Mouse (Mus musculus) spleen, postnatal 14 days (tissue): Measurements from ENCODE around the gene Hist1h3d.
"Not testable (repeated sequence)": the region's sequence is repeated elsewhere in the genome, so short reads cannot be mapped to it uniquely, and the experiment has no call there.

Source experiments
- DNase-seq, 2 experiments: peaks; one replicate each; pipeline ENCODE4 v3.0.0; 2021 to 2022; ENCODE audit warnings: low spot score in 2 of 2

Hist1h3d gene

DNA sequence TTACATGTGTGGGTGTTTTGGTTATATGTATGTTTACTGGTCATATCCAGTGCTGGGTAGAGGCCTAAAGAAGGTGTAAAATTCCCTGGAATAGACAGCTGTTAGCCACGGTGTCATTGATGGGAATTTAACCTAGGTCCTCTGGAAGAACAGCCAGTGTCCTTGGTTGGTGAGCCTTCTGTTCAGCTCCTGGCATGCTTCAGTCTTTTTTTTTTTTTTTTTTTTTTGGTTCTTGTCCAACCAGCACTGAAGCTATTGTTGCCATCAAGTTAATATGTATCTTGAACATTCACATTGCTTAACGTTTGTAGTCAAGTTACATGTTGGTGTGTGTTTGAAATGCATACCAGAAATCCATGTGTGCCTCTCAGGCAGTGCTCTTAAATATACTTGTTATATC is 11.1 kb upstream of the Hist1h3d start:
- no peak for DNase-seq

DNA sequence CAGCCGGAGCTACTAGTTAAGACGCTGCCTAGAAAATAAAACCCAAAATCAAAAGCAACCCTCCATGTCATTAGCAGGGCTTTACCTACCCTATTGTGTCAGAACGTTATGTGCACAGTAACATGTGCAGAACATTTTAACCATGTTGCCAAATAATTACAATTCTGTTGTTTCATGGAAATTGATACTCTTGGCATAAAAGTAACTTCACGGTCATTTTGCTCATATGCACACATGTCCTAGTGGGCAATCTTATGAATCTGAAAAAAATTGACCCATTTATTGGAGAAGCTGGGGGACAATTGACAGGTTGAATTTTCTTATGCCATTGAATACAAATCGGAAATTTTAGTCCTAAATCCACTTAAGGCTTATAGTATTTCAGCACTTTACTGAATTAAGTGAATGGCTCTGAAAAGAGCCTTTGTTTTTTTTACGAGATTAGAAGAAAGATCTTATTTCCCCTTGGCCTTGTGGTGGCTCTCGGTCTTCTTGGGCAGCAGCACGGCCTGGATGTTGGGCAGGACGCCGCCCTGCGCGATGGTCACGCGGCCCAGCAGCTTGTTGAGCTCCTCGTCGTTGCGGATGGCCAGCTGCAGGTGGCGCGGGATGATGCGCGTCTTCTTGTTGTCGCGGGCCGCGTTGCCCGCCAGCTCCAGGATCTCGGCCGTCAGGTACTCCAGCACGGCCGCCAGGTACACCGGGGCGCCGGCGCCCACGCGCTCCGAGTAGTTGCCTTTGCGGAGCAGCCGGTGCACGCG is 5.1 kb upstream of the Hist1h3d start:
- DNase-seq, result not testable (repeated sequence)

DNA sequence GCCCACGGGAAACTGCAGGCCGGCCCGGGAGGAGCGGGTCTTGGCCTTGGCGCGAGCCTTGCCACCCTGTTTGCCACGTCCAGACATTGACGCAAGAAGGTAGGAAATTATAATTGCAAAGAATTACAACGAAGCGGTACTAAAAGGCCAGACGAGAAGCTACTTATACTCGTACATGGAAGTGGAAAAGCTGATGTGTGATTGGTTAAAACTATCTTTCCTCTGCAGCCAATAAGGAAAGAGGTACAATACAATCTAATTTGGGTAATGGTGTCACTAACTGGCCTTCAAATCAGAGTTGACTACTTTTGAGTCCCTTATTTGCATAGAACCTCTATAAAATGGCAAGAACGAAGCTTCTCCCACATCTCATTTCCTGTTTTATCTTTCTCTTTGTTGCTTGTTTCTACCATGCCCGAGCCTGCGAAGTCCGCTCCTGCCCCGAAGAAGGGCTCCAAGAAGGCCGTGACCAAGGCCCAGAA is 4.5 kb upstream of the Hist1h3d start, which contains the start of the genes Hist1h2ae and Hist1h2bg:
Gene Hist1h2ae, minus strand, starts transcription at position 199 of the 482 bp plus-strand sequence.
Gene Hist1h2bg, plus strand, starts transcription at position 375 of the 482 bp plus-strand sequence.
- DNase-seq, result peak; percentile 68 to 71

DNA sequence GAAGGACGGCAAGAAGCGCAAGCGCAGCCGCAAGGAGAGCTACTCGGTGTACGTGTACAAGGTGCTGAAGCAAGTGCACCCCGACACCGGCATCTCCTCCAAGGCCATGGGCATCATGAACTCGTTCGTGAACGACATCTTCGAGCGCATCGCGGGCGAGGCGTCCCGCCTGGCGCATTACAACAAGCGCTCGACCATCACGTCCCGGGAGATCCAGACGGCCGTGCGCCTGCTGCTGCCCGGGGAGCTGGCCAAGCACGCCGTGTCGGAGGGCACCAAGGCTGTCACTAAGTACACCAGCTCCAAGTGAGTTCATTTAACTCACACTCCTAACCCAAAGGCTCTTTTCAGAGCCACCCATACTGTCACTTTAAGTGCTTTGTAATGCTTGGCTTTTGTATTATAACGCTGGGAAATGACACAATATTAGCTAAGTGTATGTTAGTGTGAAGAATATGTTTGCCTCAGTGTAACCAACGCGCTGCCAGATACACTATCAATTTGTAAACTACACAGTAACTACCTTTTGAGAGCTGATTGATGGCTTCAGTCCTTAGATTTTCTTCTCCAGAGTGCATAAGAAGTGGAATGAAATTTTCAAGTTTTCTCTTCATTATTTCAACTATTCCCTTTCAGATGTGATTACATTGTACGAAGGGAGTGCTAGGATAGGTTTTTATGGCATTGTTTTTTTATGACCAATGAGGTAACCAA is 3.9 kb upstream of the Hist1h3d start:
- not testable (repeated sequence) for DNase-seq

DNA sequence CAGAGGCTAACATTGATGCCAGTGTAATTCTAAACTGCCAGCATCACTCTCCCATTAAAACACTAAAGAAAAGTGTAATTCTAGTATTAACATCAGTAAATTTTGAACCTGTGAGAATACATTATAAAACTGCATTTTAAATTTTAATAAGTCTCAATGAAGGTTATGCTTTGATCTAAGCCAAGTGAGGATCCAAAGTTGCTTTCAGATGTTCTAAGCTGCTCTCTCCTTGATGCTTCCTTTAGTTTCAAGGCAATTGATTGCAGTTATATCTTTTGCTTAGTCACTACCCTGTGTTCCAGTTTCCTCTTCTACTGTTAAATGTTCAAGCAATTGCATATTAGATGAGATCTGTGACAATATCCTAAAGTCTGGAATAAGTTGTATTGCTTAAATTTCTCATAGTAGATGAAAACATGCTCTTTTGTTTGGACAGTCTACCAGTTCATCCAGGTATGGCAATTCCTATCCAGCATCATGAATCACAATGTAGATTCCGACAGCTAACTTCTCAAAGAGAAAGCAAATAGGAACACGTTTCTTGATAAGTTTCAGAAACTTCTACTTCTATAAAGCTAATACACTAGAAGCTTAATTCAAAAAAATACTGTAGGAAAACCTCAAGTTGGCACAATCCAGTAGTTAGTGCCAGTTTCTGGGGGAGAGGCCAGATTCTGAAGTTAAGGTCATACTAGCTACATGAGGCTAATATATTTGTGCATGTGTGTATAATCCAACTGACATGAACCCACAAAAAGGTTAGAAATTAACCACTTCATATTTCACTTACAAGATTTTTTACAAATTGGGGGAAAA is 3.1 kb upstream of the Hist1h3d start:
- no peak for DNase-seq

DNA sequence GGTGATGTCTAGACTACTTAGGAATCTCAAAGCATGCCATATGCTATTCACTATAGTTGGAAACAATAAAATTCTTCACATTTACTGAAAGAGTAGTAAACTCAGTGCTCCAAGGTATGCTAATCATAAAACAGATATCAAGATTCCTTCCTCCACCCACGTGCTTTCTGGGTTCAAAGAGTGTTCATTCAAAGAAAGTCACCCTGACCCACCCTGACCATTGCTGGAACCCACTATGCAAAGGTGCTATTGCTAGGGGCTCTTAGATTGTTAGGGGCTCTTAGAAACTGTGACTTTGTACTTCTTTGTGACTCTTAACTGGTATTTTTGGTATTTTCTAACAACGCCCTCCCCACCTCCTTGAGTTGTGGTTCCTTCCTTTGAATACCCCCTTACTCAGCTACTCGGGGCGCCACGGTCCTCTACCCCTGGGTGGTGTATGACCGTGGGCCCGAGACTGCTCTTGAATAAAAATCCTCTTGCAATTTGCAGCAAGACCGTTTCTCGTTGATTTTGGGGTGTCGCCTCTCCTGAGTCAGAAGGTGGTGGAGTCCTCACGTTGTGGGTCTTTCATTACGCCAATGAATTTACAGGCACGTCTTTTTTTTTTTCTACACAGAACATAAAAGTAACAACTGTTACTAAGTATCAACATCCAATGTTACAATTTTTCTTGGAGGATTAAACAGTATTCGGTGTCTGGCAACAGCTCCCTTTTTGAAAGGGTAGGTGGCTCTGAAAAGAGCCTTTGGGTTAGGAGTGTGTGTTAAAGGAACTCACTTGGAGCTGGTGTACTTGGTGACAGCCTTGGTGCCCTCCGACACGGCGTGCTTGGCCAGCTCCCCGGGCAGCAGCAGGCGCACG is 2.3 kb upstream of the Hist1h3d start:
- not testable (repeated sequence) for DNase-seq

DNA sequence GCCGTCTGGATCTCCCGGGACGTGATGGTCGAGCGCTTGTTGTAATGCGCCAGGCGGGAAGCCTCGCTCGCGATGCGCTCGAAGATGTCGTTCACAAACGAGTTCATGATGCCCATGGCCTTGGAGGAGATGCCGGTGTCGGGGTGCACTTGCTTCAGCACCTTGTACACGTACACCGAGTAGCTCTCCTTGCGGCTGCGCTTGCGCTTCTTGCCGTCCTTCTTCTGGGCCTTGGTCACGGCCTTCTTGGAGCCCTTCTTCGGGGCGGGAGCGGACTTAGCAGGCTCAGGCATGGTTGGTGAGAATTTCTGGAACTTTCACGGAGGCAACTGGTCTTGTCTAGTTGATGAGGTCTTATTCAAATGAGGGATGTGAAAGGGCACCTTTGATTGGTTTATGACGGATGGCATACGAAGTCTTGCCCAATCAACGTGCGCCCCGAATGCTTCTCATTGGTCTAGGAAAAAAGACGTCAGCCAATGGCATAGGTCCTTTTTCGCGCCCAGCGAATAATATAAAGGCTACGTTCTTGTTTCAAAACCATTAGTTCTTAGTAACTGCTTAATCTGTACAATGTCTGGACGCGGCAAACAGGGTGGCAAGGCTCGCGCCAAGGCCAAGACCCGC is 1.6 kb upstream of the Hist1h3d start, which contains the start of the genes Hist1h2bf and Hist1h2ad:
Gene Hist1h2bf, minus strand, starts transcription at position 299 of the 627 bp plus-strand sequence.
Gene Hist1h2ad, plus strand, starts transcription at position 484 of the 627 bp plus-strand sequence.
- peak; percentile 78 to 85 for DNase-seq

DNA sequence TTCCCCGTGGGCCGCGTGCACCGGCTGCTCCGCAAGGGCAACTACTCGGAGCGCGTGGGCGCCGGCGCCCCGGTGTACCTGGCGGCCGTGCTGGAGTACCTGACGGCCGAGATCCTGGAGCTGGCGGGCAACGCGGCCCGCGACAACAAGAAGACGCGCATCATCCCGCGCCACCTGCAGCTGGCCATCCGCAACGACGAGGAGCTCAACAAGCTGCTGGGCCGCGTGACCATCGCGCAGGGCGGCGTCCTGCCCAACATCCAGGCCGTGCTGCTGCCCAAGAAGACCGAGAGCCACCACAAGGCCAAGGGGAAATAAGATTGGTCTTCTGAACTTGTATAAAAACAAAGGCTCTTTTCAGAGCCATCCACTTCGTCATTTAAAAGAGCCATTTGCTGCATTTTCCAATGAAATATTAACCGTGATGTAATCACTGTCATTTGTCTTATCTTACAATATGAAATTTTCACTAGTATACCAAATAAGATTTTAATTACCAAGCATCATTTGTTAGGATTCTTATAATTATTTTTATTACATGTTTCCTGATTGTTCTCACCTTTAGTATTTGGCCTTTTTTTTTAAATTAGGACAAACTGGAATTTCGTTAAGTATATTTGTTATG is 905 bp upstream of the Hist1h3d start:
- DNase-seq, result not testable (repeated sequence)

DNA sequence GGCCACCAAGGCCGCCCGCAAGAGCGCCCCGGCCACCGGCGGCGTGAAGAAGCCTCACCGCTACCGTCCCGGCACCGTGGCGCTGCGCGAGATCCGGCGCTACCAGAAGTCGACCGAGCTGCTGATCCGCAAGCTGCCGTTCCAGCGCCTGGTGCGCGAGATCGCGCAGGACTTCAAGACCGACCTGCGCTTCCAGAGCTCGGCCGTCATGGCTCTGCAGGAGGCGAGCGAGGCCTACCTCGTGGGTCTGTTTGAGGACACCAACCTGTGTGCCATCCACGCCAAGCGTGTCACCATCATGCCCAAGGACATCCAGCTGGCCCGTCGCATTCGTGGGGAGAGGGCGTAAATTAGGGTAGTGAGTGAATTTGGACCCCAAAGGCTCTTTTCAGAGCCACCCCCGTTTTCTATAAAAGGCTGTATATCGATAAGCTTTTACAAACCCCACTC is 326 bp downstream of the Hist1h3d start:
- DNase-seq, result not testable (repeated sequence)

DNA sequence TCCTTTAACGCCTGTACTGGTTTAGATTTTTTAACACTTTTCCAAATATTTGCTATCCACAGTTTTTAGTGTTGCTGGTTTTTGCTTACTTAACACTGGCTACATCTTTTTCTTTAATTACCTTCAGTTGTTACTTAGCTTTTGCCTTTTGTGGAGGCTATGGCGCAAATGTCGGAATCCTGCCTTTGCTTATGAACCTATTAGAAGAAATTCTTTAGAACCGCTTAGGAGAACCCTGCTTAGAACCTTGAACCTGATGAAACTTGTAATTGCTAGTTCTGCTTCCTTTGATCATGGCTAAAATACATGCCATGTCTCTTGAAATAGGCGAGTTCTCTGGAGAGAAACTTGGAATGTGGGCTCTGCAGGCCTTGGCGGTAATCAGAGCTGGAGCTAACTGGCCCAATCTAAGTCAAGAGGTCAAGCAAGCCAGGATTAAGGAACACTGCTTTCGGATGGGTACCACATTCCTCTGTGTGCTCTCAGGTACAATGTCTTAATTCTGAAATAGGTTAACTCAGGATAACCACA is 853 bp downstream of the Hist1h3d start:
- DNase-seq, result no peak

DNA sequence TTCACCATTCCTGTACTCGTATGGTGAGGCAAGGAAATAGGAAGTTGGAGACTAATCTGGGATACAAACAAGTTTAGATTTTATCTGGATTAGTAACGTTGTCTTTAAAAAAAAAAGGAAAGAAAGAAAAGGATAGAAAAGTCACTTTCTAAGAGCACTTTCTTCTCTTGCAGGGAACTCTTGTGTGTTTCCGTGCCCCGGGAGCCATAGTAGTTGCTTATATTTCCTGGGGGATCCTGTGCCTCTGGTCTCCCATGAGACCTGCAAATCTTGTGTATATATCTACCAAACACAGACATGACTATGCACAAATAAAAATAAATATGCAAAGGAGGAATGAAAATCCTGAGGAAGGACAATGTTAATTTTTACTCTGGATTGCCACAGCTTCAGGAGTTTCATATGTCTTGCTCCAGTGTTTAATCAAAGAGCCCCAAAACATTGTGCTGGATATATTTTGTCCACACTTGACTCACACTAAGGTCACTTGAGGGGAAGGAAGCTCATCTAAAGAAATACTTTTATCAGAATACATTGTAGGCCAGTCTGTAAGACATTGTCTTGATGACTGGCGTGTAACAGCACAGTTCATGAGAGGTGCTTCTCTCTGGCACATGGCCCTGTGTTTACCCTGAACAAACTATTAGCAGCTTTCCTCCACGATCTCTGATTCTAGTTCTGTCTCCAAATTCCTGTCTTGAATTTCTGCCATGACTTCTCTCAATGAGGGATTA is 1.5 kb downstream of the Hist1h3d start:
- no peak for DNase-seq

DNA sequence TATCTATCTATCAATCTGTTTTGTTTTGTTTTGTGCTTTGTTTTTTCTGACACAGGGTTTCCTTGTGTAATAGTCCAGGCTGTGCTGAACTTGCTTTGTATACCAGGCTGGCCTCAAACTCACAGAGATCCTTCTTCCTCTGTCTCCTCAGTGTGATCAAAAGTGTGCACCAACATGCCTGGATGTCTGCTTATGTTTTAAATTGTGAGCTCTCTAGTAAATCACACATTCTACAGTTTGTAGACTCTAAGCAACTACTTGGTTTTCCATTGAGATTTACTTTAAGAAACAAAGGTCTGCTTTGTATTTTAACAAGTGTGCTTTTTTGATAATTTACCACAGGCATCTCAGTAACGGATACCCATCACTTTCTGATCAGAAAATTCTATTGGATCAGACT is 2.3 kb downstream of the Hist1h3d start:
- DNase-seq, result no peak

DNA sequence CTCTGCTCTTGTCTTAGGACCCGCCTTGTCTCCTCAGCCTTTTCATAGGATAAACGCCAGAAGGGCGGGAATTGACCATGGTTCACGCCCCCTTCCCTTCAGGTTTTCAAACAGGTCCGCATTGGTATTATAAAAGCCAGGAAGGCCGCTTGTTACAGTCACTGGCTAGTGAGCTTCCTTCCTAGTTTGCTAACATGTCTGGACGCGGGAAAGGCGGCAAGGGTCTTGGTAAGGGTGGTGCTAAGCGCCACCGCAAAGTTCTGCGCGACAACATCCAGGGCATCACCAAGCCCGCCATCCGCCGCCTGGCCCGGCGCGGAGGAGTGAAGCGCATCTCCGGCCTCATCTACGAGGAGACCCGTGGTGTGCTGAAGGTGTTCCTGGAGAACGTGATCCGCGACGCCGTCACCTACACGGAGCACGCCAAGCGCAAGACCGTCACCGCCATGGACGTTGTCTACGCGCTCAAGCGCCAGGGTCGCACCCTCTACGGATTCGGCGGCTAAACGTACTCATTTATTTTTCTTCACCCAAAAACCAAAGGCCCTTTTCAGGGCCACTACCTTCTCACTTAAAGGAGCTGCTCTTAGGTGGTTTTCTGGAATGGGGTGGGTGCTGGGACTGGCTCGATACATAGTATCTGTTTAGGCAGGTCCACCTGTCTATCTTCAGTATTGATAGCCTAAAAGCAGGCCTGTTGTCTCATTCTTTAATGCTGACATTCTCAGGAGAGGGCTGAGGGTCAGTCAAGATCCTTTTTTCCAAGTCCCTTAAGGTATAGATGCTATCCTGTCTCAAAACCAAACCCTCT is 6.0 kb downstream of the Hist1h3d start, which contains the start of gene Hist1h4d:
Gene Hist1h4d, plus strand, starts transcription at position 191 of the 811 bp plus-strand sequence.
- DNase-seq, result peak; percentile 89 to 96

DNA sequence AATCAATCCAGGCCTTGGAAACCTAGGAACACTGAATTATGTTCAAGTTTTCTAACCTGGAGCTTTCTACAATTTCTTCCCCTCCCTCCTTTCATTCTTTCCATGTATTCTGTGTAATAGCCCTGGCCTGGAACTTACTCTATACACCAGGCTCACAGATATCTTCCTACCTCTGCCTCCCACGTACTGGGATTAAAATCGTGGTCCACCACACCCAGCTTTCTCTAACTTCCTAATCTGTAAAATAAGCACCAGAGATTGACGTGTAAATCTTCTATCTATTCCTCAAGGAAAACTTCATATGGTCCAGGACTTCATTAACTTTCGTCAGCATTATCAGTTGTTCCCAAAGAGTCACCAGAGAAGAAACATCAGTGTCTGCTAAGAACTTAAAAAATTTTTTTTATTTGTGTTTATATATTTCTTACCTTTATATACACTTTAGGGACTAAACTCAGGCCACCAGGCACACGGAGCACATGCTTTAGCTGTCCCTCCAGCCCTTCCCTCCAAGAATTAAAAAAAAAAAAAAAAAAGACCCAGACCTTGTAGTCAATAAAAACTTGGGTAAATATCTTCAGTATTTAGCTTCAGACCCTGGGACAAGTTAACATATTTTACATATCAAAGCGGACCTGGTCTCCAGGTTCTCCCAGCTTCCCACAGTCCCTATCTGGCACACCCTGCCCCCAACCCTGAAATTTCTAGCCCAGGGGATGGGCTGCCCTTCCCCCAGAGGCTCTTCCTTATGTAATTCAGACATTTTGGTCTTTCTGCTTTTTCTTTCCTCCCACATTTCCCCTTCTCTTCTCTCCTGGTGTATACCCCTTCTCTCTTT is 6.9 kb downstream of the Hist1h3d start:
- DNase-seq, result no peak

DNA sequence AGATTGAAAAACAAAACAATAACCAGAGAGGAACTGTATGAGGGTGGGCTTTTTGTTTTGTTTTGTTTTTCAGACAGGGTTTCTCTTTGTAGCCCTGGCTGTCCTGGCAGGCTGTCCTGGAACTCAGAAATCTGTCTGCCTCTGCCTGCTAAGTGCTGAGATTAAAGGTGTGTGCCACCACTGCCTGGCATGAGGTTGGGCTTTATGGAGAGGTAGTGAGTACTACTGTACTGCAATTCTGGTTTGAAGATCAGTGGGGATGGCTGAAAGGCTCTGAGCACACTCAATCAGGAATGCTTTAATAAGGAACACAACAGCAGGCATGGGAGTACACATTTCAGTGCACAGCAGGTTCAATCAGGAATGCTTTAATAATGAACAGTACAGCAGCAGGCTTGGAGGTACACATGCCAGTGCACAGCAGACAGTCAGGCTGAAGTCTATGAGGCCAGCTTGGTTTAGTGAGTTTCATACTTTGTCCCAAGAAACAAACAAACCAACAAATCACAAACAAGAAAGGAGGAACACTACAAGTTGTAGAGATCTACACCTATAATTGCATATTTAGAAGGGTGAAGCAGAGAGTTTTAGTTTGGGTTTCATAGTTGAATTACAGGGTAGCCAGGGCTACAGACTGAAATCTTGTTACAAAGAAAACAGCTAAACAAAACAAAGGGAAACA is 8.0 kb downstream of the Hist1h3d start:
- no peak for DNase-seq

DNA sequence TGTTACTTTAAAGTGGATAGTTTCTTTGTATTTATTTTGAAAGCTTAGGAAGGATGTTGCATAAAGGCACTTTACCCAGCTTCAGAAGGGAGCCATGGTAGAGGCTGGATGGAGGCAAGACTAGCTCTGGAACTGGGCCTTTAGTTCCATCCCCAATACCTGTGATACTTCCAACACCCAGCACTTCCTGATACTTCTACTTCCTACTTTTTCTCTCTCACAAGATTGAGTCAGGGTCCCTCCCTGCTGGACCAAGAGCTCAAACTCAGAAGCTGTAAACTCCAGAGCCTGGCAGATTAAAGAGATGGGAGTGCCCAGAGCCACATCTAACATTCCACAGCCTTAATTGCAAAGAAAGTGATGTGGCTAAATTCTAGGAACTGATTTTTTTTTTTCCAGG is 8.8 kb downstream of the Hist1h3d start:
- no peak for DNase-seq
